Comparison of ENCODE assay signal across 15 mouse cellular contexts in genomic region chr1:151886171-151886570, GRCm38 (mm10).
"Had no signal": no experiment of that assay in that cellular context is flagged by ENCODE, and none has a peak within 500 bp of the region (broad histone marks: within the 10 kb centered on the region; RNA-seq: fewer than 3 reads in every experiment).

No protein-coding gene starts in this region.

- DNase-seq: liver, postnatal 0 days; lung, adult 2 months; lung, postnatal 14 days; lung, postnatal 36 days; right cerebral cortex, postnatal 14 days; spleen, adult 18-20 months; thymus, adult 18-20 months; thymus, postnatal 14 days; thymus, postnatal 36 days had no signal

- H3K27ac ChIP-seq: macrophage; midbrain, embryonic 13.5 days; midbrain, embryonic 15.5 days; neural tube, embryonic 12.5 days had no signal

- H3K4me3 ChIP-seq: lung, embryonic 15.5 days; megakaryocyte, embryonic 14.5 days; midbrain, embryonic 13.5 days; midbrain, embryonic 15.5 days; neural tube, embryonic 12.5 days had no signal
